Mouse (Mus musculus): ENCODE results near the gene Mpc2. TPM values are rescaled to one million over a fixed set of nuclear protein-coding genes. Genes with fewer than 3 reads are reported as not detected.

Gene Mpc2
- polyA plus RNA-seq, 1 experiment from 2014 or later, result 80.3 TPM

DNA sequence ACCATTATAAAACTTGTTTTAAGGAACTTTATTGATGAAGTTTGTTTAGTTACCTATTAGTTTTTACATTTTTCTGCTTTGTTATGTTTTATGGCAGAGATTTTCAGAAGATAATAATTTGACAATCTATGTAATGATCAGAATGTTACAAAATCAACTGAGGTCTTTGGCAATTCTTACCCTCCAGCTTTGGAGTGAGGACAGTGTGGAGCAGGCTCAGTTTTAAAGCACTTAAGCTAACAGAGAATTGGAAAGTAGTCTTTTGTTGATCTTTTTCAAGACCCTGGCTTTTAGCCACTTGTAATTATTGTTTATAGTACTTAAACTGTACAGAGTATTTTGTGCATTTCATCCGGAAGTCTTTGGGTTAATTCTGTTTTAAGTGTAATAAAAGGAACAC lies 2.4 kb downstream of the Mpc2 start:
- Histone ChIP-seq H3K4me1 (peaks cover 16% of the 10 kb centered on the region), H3K4me3 (no peak overlapping the region), H3K36me3 (no peaks in the 10 kb centered on the region), H3K9me3 (replicated peaks) (no peaks in the 10 kb centered on the region), H3K27me3 (ENCODE audit: low read depth, poor library complexity, severe bottlenecking) (no peaks in the 10 kb centered on the region), H3K27ac (no peak overlapping the region)
- no peak for DNase-seq (ENCODE audit: low spot score)
- 90% methylated on average over 1 of the region's 1 CpGs for WGBS

DNA sequence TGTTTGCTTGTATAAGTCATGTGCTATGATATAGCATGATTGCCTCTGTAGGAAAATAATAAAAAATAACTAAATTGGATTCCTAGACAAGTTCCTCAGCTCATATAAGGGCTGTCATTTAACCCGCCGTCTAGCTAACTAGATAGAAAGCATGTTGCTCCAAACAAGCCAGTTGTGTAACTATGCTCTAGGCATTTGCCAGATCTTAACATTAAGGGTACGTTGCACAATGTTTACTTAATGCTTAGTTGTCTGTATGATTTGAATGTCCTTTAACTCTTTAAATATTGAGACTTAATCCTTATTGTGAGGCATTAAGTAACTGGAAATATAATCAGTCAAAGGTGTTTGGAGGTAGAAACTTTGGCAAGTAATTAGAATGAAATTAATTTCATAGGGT lies 4.1 kb downstream of the Mpc2 start:
- H3K9me3 ChIP-seq (replicated peaks), result no peaks in the 10 kb centered on the region
- H3K4me3 ChIP-seq, result no peak overlapping the region
- no peaks in the 10 kb centered on the region for H3K36me3 ChIP-seq
- no peaks in the 10 kb centered on the region for H3K27me3 ChIP-seq (ENCODE audit: low read depth, poor library complexity, severe bottlenecking)
- peaks cover 7% of the 10 kb centered on the region for H3K4me1 ChIP-seq
- no peak overlapping the region for H3K27ac ChIP-seq
- WGBS, result 92% methylated on average over 3 of the region's 3 CpGs
- DNase-seq (ENCODE audit: low spot score), result no peak

GRCm38 (mm10) chr1:165468971-165469370 lies 8.5 kb downstream of the Mpc2 start:
- Histone ChIP-seq H3K4me3 (no peak overlapping the region), H3K27ac (no peak overlapping the region), H3K36me3 (no peaks in the 10 kb centered on the region), H3K27me3 (ENCODE audit: low read depth, poor library complexity, severe bottlenecking) (no peaks in the 10 kb centered on the region), H3K4me1 (no peaks in the 10 kb centered on the region), H3K9me3 (replicated peaks) (no peaks in the 10 kb centered on the region)
- no peak for DNase-seq (ENCODE audit: low spot score)

DNA sequence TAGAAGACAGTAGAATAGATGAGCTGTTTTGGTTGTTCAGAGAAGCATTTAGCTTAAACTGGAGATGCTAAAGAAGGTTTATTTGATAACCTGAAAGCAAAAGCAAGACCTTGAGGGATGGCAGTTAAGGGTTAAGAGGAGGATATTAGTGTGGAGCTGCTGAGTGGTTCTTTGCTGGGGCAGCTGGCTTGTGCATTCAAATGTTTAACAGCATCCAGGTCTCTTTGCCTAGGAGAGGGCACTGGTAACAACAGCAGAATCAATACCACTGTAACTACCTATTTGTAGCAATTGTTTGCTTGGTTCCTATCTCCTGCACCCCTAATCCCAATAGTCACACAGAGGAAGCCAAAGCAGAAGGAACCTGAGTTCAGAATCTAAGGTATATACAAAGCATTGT lies 9.3 kb downstream of the Mpc2 start:
- no peak for DNase-seq (ENCODE audit: low spot score)
- Histone ChIP-seq H3K36me3 (no peaks in the 10 kb centered on the region), H3K4me1 (no peaks in the 10 kb centered on the region), H3K9me3 (replicated peaks) (no peaks in the 10 kb centered on the region), H3K27ac (no peak overlapping the region), H3K4me3 (no peak overlapping the region), H3K27me3 (ENCODE audit: low read depth, poor library complexity, severe bottlenecking) (no peaks in the 10 kb centered on the region)

DNA sequence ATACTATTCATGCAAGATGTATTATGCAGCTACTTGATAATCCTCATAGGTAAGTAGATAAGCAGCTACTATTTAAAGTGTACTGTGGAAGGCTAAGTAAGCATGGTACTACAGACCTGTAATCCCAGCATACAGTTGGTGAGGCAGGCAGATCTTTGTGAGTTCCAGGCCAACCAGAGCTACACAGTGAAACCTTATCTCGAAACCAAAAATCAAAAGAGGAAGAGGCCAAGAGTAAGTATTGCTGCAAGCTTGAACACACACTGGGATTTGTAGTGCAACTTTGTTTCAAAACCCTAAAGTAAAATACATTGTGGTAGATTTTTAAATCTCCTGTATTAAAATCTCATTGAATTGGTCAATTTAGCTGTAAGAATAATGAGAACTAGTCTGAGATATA lies 11.1 kb downstream of the Mpc2 start:
- DNase-seq (ENCODE audit: low spot score), result no peak
- 93% methylated on average over 1 of the region's 1 CpGs for WGBS
- Histone ChIP-seq H3K27me3 (ENCODE audit: low read depth, poor library complexity, severe bottlenecking) (no peaks in the 10 kb centered on the region), H3K4me1 (no peaks in the 10 kb centered on the region), H3K4me3 (no peak overlapping the region), H3K27ac (no peak overlapping the region), H3K9me3 (replicated peaks) (no peaks in the 10 kb centered on the region), H3K36me3 (no peaks in the 10 kb centered on the region)

DNA sequence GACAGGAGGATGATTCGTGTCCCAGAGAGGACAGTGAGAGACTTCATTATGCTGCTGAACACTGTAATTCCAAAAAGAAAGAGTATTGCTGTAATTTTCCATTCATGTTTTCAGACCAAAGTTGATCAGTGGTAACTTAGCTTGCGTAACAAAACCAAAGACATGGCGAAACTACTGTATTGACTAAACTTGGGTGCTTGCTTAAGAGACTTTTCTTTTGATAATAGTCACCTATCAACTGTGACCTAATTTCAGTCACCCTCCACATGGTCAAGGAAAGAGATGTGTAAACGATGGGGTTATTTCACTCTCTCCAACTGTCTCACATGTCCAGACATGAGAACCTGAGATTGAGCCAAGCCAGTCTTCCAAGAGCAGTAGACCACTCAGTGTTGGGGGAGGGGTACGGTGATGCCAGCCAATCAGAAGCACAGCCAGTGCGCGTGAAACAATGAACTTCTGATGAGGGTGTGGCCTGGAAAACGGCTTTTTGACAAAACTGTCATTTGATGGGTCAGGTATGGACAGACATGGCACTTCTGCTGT lies 24.3 kb downstream of the Mpc2 start, which contains the start of gene Adcy10:
Gene Adcy10, plus strand, starts transcription at position 496 of the 546 bp plus-strand sequence.
- no peak for DNase-seq (ENCODE audit: low spot score)
- no peaks in the 10 kb centered on the region for H3K27me3 ChIP-seq (ENCODE audit: low read depth, poor library complexity, severe bottlenecking)
- no peaks in the 10 kb centered on the region for H3K4me1 ChIP-seq
- no peak within 1 kb of the TSS for H3K27ac ChIP-seq
- H3K4me3 ChIP-seq, result no peak within 1 kb of the TSS
- WGBS, result 91% methylated on average over 8 of the region's 8 CpGs
- no peaks in the 10 kb centered on the region for H3K9me3 ChIP-seq (replicated peaks)
- no peaks in the 10 kb centered on the region for H3K36me3 ChIP-seq

- H3K27ac ChIP-seq, result no peak overlapping the region
- H3K9me3 ChIP-seq (replicated peaks), result no peaks in the 10 kb centered on the region
- no peaks in the 10 kb centered on the region for H3K4me1 ChIP-seq
- H3K36me3 ChIP-seq, result no peaks in the 10 kb centered on the region
- H3K4me3 ChIP-seq, result no peak overlapping the region
- 91% methylated on average over 2 of the region's 2 CpGs for WGBS
- H3K27me3 ChIP-seq (ENCODE audit: low read depth, poor library complexity, severe bottlenecking), result no peaks in the 10 kb centered on the region
- no peak for DNase-seq (ENCODE audit: low spot score)
Observed at GRCm38 (mm10) chr1:165486108-165486507, 25.7 kb downstream of the Mpc2 start.

- no peak overlapping the region for H3K4me3 ChIP-seq
- H3K27ac ChIP-seq, result no peak overlapping the region
- WGBS, result 84% methylated on average over 4 of the region's 4 CpGs
- H3K4me1 ChIP-seq, result no peaks in the 10 kb centered on the region
- no peaks in the 10 kb centered on the region for H3K36me3 ChIP-seq
- DNase-seq (ENCODE audit: low spot score), result no peak
- H3K9me3 ChIP-seq (replicated peaks), result no peaks in the 10 kb centered on the region
- H3K27me3 ChIP-seq (ENCODE audit: low read depth, poor library complexity, severe bottlenecking), result no peaks in the 10 kb centered on the region
Observed at GRCm38 (mm10) chr1:165489197-165489596, 28.8 kb downstream of the Mpc2 start.

- H3K36me3 ChIP-seq, result no peaks in the 10 kb centered on the region
- H3K4me1 ChIP-seq, result peaks cover 6% of the 10 kb centered on the region; the same call in 1 of the 2 replicates
- H3K27me3 ChIP-seq (ENCODE audit: low read depth, poor library complexity, severe bottlenecking), result no peaks in the 10 kb centered on the region
- H3K9me3 ChIP-seq (replicated peaks), result no peaks in the 10 kb centered on the region
- H3K27ac ChIP-seq, result no peak overlapping the region
- no peak overlapping the region for H3K4me3 ChIP-seq
- WGBS, result 74% methylated on average over 3 of the region's 3 CpGs
- DNase-seq (ENCODE audit: low spot score), result no peak
Observed at GRCm38 (mm10) chr1:165498856-165499255, 38.4 kb downstream of the Mpc2 start.

GRCm38 (mm10) chr1:165503307-165504024 lies 43.0 kb downstream of the Mpc2 start:
- peak; percentile 35 for DNase-seq (ENCODE audit: low spot score)
- WGBS, result 51% methylated on average over 10 of the region's 10 CpGs
- Histone ChIP-seq H3K27ac (no peak overlapping the region), H3K36me3 (no peaks in the 10 kb centered on the region), H3K4me1 (peaks cover 6% of the 10 kb centered on the region; the same call in 1 of the 2 replicates), H3K9me3 (replicated peaks) (no peaks in the 10 kb centered on the region), H3K4me3 (no peak overlapping the region), H3K27me3 (ENCODE audit: low read depth, poor library complexity, severe bottlenecking) (no peaks in the 10 kb centered on the region)

DNA sequence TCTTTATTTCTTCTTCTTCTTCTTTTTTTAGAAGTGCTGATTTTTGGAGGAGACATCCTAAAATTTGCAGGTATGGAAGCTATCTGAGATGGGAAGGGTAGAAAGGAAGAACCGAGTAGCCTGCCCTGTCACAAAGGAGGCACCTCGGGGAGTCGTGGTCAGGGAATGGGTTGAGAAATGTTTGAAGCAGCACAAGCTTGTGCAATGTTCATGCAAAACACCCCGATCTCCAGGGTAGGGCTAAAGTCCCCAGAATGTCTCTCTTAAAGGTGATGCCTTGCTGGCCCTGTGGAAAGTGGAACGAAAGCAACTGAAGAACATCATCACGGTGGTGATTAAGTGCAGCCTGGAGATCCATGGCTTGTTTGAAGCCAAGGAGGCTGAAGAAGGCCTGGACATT lies 45.9 kb downstream of the Mpc2 start:
- Histone ChIP-seq H3K27me3 (ENCODE audit: low read depth, poor library complexity, severe bottlenecking) (no peaks in the 10 kb centered on the region), H3K9me3 (replicated peaks) (no peaks in the 10 kb centered on the region), H3K4me3 (no peak overlapping the region), H3K36me3 (no peaks in the 10 kb centered on the region), H3K4me1 (peaks cover 6% of the 10 kb centered on the region; the same call in 1 of the 2 replicates), H3K27ac (no peak overlapping the region)
- 91% methylated on average over 6 of the region's 6 CpGs for WGBS
- DNase-seq (ENCODE audit: low spot score), result no peak

- Histone ChIP-seq H3K36me3 (no peaks in the 10 kb centered on the region), H3K27me3 (ENCODE audit: low read depth, poor library complexity, severe bottlenecking) (no peaks in the 10 kb centered on the region), H3K9me3 (replicated peaks) (no peaks in the 10 kb centered on the region), H3K4me1 (no peaks in the 10 kb centered on the region), H3K27ac (no peak overlapping the region), H3K4me3 (no peak overlapping the region)
- DNase-seq (ENCODE audit: low spot score), result peak; percentile 16
- WGBS, result 93% methylated on average over 6 of the region's 6 CpGs
Observed at GRCm38 (mm10) chr1:165510161-165510560, 49.7 kb downstream of the Mpc2 start.

- Histone ChIP-seq H3K4me3 (no peak overlapping the region), H3K36me3 (no peaks in the 10 kb centered on the region), H3K9me3 (replicated peaks) (no peaks in the 10 kb centered on the region), H3K4me1 (no peaks in the 10 kb centered on the region), H3K27me3 (ENCODE audit: low read depth, poor library complexity, severe bottlenecking) (no peaks in the 10 kb centered on the region), H3K27ac (no peak overlapping the region)
- no peak for DNase-seq (ENCODE audit: low spot score)
- WGBS, result 88% methylated on average over 7 of the region's 7 CpGs
Observed at GRCm38 (mm10) chr1:165520716-165521115, 60.3 kb downstream of the Mpc2 start.

Data from limb, embryonic 10.5 days (tissue).